Mouse (Mus musculus) lung, postnatal 0 days (tissue): ENCODE data around the gene Rps6kb2.

Experiments used
- CTCF ChIP-seq: IDR thresholded peaks from 2 replicates; pipeline ENCODE4 v1.5.1; 2016; ENCODE audit warnings: antibody characterized with exemption, mild to moderate bottlenecking
- EP300 ChIP-seq: IDR thresholded peaks from 2 replicates; pipeline ENCODE4 v1.6.1; 2016; ENCODE audit warnings: antibody characterized with exemption, mild to moderate bottlenecking, control low read depth

GRCm38 (mm10) chr19:4187303-4187702 is 24.1 kb upstream of the Rps6kb2 start:
- TF ChIP-seq CTCF: no peak
- TF ChIP-seq EP300: no peak
